In genomic region chr2:72113716-72114115, GRCm38 (mm10) we compare ENCODE assay signal across 11 mouse cellular contexts.
A peak's percentile ranks its signal among the peaks of the same experiment; 100 is the strongest.
DNase-seq lines count a peak whose midpoint lies in the region; ATAC-seq and TF ChIP-seq lines count a peak whose summit lies in the region.
"Had no signal": no experiment of that assay in that cellular context is flagged by ENCODE, and none has a peak within 500 bp of the region (broad histone marks: within the 10 kb centered on the region; RNA-seq: fewer than 3 reads in every experiment).

No protein-coding gene starts in this region.

- DNase-seq in adrenal gland, postnatal 10 days, result peak; percentile 57
- no peak for DNase-seq in adrenal gland, postnatal 4 days (ENCODE audit: low spot score in 2 of 2)
- DNase-seq in liver, embryonic 13.5 days, result no peak
- no peak for DNase-seq in liver
- DNase-seq in embryonic facial prominence, embryonic 14.5 days (ENCODE audit: low spot score), result no peak
- no peak for DNase-seq in lung, postnatal 0 days (ENCODE audit: low spot score)
- no peak for DNase-seq in right cerebral cortex, postnatal 10 days (ENCODE audit: low spot score in 2 of 2)
- DNase-seq in hindbrain, embryonic 10.5 days (ENCODE audit: low spot score), result no peak
- DNase-seq: cerebellum, adult 8-10 months; right cerebral cortex, postnatal 4 days had no signal

- no peak for TF ChIP-seq EP300 in lung, postnatal 0 days (IDR thresholded peaks at IDR 0.05)

- no peak for ATAC-seq in liver, embryonic 13.5 days (ENCODE audit: low read depth)
- ATAC-seq in embryonic facial prominence, embryonic 14.5 days (ENCODE audit: low read depth), result no peak
- peak; percentile 48 for ATAC-seq in lung, postnatal 0 days
- ATAC-seq: Patski had no signal

- no peak overlapping the region for H3K4me2 ChIP-seq in liver, embryonic 13.5 days
- no peak overlapping the region for H3K4me2 ChIP-seq in embryonic facial prominence, embryonic 14.5 days (ENCODE audit: low read depth, low read length)
- peak overlapping the region; percentile 35 for H3K4me2 ChIP-seq in lung, postnatal 0 days (replicated peaks; ENCODE audit: low read depth, low read length)

- TF ChIP-seq CTCF in lung, postnatal 0 days (IDR thresholded peaks at IDR 0.05), result no peak

- 67% methylated on average over 5 of the region's 5 CpGs for WGBS in liver, embryonic 13.5 days (ENCODE audit: insufficient replicate concordance)
- 70% methylated on average over 5 of the region's 5 CpGs for WGBS in embryonic facial prominence, embryonic 14.5 days
- WGBS in lung, postnatal 0 days, result 49% methylated on average over 5 of the region's 5 CpGs
- 82% methylated on average over 5 of the region's 5 CpGs for WGBS in hindbrain, embryonic 10.5 days

- no peaks in the 10 kb centered on the region for H3K36me3 ChIP-seq in liver, embryonic 13.5 days
- H3K36me3 ChIP-seq in embryonic facial prominence, embryonic 14.5 days (ENCODE audit: control insufficient read depth, insufficient read depth, low read length), result no peaks in the 10 kb centered on the region
- H3K36me3 ChIP-seq in lung, postnatal 0 days (ENCODE audit: insufficient read depth, low read length), result no peaks in the 10 kb centered on the region
- no peaks in the 10 kb centered on the region for H3K36me3 ChIP-seq in hindbrain, embryonic 10.5 days

- no peaks in the 10 kb centered on the region for H3K9me3 ChIP-seq in liver, embryonic 13.5 days (replicated peaks)
- H3K9me3 ChIP-seq in embryonic facial prominence, embryonic 14.5 days (ENCODE audit: control insufficient read depth, low read length), result no peaks in the 10 kb centered on the region
- H3K9me3 ChIP-seq in lung, postnatal 0 days (ENCODE audit: low read length), result no peaks in the 10 kb centered on the region
- no peaks in the 10 kb centered on the region for H3K9me3 ChIP-seq in hindbrain, embryonic 10.5 days

- peak overlapping the region; percentile 3; the same call in 1 of the 2 replicates for H3K27ac ChIP-seq in liver, embryonic 13.5 days
- 0 out of 2 replicates have a peak overlapping the region, but pooled peaks have one; percentile 13 for H3K27ac ChIP-seq in embryonic facial prominence, embryonic 14.5 days (replicated peaks; ENCODE audit: low read depth, low read length)
- H3K27ac ChIP-seq in lung, postnatal 0 days (ENCODE audit: low read length), result peak overlapping the region; percentile 71
- H3K27ac ChIP-seq in hindbrain, embryonic 10.5 days, result no peak overlapping the region

- H3K4me1 ChIP-seq in liver, embryonic 13.5 days (replicated peaks), result 0 out of 2 replicates have a peak, but pooled peaks cover 3% of the 10 kb centered on the region
- H3K4me1 ChIP-seq in embryonic facial prominence, embryonic 14.5 days (ENCODE audit: control insufficient read depth, insufficient read depth, low read length), result no peaks in the 10 kb centered on the region; the same call in 1 of the 2 replicates
- peaks cover 13% of the 10 kb centered on the region; the same call in 1 of the 2 replicates for H3K4me1 ChIP-seq in lung, postnatal 0 days (ENCODE audit: insufficient read depth, low read depth, low read length)
- peaks cover 15% of the 10 kb centered on the region; the same call in 1 of the 2 replicates for H3K4me1 ChIP-seq in hindbrain, embryonic 10.5 days (replicated peaks)

- no peak overlapping the region for H3K9ac ChIP-seq in liver, embryonic 13.5 days
- no peak overlapping the region for H3K9ac ChIP-seq in embryonic facial prominence, embryonic 14.5 days (ENCODE audit: low read depth, low read length)
- no peak overlapping the region for H3K9ac ChIP-seq in lung, postnatal 0 days (replicated peaks; ENCODE audit: low read depth)

- no peaks in the 10 kb centered on the region for H3K27me3 ChIP-seq in liver, embryonic 13.5 days
- H3K27me3 ChIP-seq in embryonic facial prominence, embryonic 14.5 days (replicated peaks; ENCODE audit: control insufficient read depth, insufficient read depth, low read length), result no peaks in the 10 kb centered on the region
- no peaks in the 10 kb centered on the region for H3K27me3 ChIP-seq in lung, postnatal 0 days (replicated peaks; ENCODE audit: insufficient read depth, low read length)
- no peaks in the 10 kb centered on the region for H3K27me3 ChIP-seq in hindbrain, embryonic 10.5 days (ENCODE audit: insufficient read depth, poor library complexity, severe bottlenecking)
- H3K27me3 ChIP-seq: Patski had no signal

- no peak overlapping the region for H3K4me3 ChIP-seq in liver, embryonic 13.5 days (replicated peaks)
- H3K4me3 ChIP-seq in embryonic facial prominence, embryonic 14.5 days (ENCODE audit: low read depth, low read length), result no peak overlapping the region
- H3K4me3 ChIP-seq in lung, postnatal 0 days (ENCODE audit: low read depth, low read length), result no peak overlapping the region
- H3K4me3 ChIP-seq in hindbrain, embryonic 10.5 days, result no peak overlapping the region
